Mouse (Mus musculus) testis, adult 2 months (tissue): ENCODE data around the gene Tiam1.

Source experiments
- CTCF ChIP-seq: fragments of 200-500 bp; IDR thresholded peaks from 2 replicates; pipeline ENCODE4 v1.5.1; 2012; ENCODE audit warnings: low read depth, mild to moderate bottlenecking, inconsistent platforms, low read length, moderate library complexity; ENCODE audit not compliant: control insufficient read depth, insufficient read depth, insufficient replicate concordance
- POLR2A ChIP-seq: fragments of 200-500 bp; IDR thresholded peaks from 2 replicates; pipeline ENCODE4 v1.6.1; 2012; ENCODE audit warnings: low read depth, mild to moderate bottlenecking, inconsistent platforms, low read length, moderate library complexity; ENCODE audit not compliant: control insufficient read depth

GRCm38 (mm10) chr16:89789792-89790434 lies 353.7 kb downstream of the Tiam1 start:
- TF ChIP-seq POLR2A (no peak), CTCF (no peak)
